Mouse (Mus musculus): Measurements from ENCODE around the gene Slc25a18.

DNA sequence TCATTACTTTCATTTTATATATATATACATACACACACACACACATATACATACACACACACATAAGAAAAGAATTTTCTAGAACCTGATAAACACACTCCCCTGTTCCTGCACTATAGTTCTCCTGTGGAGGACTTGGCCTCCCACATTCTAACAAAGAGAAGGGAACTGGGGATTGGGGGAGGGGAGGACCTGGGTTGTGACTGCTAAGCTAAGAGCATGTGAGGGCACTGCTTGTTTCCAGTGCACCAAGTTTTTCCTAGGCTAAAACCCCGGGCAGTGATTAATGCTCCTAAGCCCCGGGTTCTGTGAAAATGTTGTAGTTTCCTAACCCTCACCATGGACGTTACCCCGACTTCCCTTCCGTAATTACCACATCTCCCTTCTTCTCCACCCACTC is 46.8 kb downstream of the Slc25a18 start:
- TF ChIP-seq CTCF (IDR thresholded peaks at IDR 0.05; ENCODE audit: control insufficient read depth, insufficient read depth, low read length) (no peak), POLR2A (IDR thresholded peaks at IDR 0.05; ENCODE audit: borderline replicate concordance, control insufficient read depth, low read depth, low read length) (no peak)

Measured in bone marrow, adult 2 months (tissue).